Mouse (Mus musculus) hindbrain, embryonic 14.5 days (tissue): ENCODE data around the gene Slc36a1. TPM values are rescaled to one million over a fixed set of nuclear protein-coding genes. Genes with fewer than 3 reads are reported as not detected.

ENCODE experiments used
- ATAC-seq: fragments of 200-750 bp; cut with Nextera tagmentation; 2 replicates; pipeline ENCODE4 v1.8.0; 2017; ENCODE audit warnings: moderate number of reproducible peaks, mild to moderate bottlenecking, moderate TSS enrichment, moderate library complexity; ENCODE audit not compliant: low FRiP score
- DNase-seq: peaks from one replicate; pipeline ENCODE4 v3.0.0-alpha.2; 2015; ENCODE audit warnings: low spot score
- H3K27ac ChIP-seq: fragments of 300-500 bp; sonication (generic); 2 replicates; pipeline ENCODE4 v1.5.1; 2014; ENCODE audit warnings: mild to moderate bottlenecking, moderate library complexity
- H3K27me3 ChIP-seq: fragments of 300-500 bp; sonication (generic); 2 replicates; pipeline ENCODE4 v1.6.1; 2014; ENCODE audit warnings: mild to moderate bottlenecking, low read length, mixed read lengths; ENCODE audit not compliant: control insufficient read depth, insufficient read depth
- H3K36me3 ChIP-seq: fragments of 300-500 bp; sonication (generic); replicated peaks from 2 replicates; pipeline ENCODE4 v1.6.1; 2014; ENCODE audit not compliant: control insufficient read depth, insufficient read depth
- H3K4me1 ChIP-seq: fragments of 300-500 bp; sonication (generic); replicated peaks from 2 replicates; pipeline ENCODE4 v1.6.1; 2014; ENCODE audit warnings: antibody characterized with exemption, low read length, mixed read lengths; ENCODE audit not compliant: control insufficient read depth, insufficient read depth
- H3K4me2 ChIP-seq: fragments of 300-500 bp; sonication (generic); replicated peaks from 2 replicates; pipeline ENCODE4 v1.6.1; 2014; ENCODE audit warnings: mild to moderate bottlenecking, moderate library complexity
- H3K4me3 ChIP-seq: fragments of 300-500 bp; sonication (generic); replicated peaks from 2 replicates; pipeline ENCODE4 v1.5.1; 2014; ENCODE audit warnings: mild to moderate bottlenecking, low read length
- H3K9ac ChIP-seq: fragments of 300-500 bp; sonication (generic); 2 replicates; pipeline ENCODE4 v1.6.1; 2014
- H3K9me3 ChIP-seq: fragments of 300-500 bp; sonication (generic); 2 replicates; pipeline ENCODE4 v1.6.1; 2016; ENCODE audit warnings: low read length; ENCODE audit not compliant: control insufficient read depth
- WGBS: fragments of 180-500 bp; shearing (Covaris S2); extraction: QIAGEN DNeasy Blood & Tissue Kit; methylation state at CpG from one replicate; pipeline ENCODE4 v1.1.7; 2014; 5-methylcytosine and 5-hydroxymethylcytosine counted together
- polyA plus RNA-seq: library from polyadenylated mRNA; unstranded; fragments of >200 nt; fragmentation: Nextera tagmentation; extraction: Ambion mirVana; gene quantifications from 2 replicates; pipeline ENCODE4 v1.2.1, GENCODE M21; 2014

The Slc36a1 gene
- polyA plus RNA-seq, 1 experiment from 2014 or later: 4.8 TPM

DNA sequence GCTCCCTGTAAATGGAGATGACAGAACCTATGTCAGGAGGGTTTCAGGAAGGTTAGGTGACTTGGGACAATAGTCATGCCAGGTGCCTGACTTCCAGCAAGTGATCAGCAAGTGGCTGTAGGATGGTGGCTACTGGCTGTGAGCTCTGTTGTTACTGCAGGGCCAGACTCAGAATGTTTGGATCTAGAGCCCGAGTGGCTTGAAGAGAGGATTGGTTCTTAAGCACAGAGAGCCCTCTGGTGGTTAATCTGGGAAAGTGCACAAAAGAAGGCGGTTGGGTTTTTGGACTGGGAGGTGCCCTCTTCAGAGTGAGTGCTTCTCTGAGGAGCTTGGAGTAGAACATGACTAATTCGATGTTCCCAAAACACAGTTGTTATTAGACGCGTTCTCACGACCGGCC lies 36.4 kb downstream of the Slc36a1 start:
- H3K9ac ChIP-seq: no peak overlapping the region
- H3K4me1 ChIP-seq: no peaks in the 10 kb centered on the region
- ATAC-seq (no peak), DNase-seq (peak; percentile 64)
- H3K4me2 ChIP-seq: no peak overlapping the region
- no peaks in the 10 kb centered on the region for H3K27me3 ChIP-seq
- WGBS: 67% methylated on average over 7 of the region's 7 CpGs
- H3K36me3 ChIP-seq: no peaks in the 10 kb centered on the region
- H3K9me3 ChIP-seq: no peaks in the 10 kb centered on the region
- H3K4me3 ChIP-seq: no peak overlapping the region
- no peak overlapping the region for H3K27ac ChIP-seq

DNA sequence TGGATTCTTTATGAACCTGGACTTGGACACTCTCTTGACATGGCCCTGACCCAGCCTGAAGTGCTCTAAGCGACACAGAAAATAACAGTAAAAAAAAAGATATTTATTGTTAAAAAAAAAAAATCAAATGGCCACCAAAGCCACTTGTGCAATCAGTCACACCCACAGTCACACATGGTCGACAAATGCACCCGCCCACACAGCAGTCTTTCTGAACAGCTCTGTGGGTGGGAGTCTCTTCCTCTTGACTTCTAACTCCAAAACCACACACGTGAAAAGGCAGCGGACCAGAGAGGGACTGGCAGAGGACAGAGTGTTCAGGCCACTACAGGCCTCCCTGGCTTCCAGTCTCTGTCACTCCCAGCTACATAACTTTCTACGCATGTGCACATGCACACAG lies 46.4 kb downstream of the Slc36a1 start:
- Histone ChIP-seq H3K27ac (no peak overlapping the region), H3K27me3 (no peaks in the 10 kb centered on the region), H3K9me3 (no peaks in the 10 kb centered on the region), H3K9ac (no peak overlapping the region), H3K4me1 (no peaks in the 10 kb centered on the region), H3K4me3 (no peak overlapping the region), H3K4me2 (no peak overlapping the region), H3K36me3 (no peaks in the 10 kb centered on the region)
- WGBS: 80% methylated on average over 6 of the region's 6 CpGs
- DNase-seq (no peak), ATAC-seq (no peak)

GRCm38 (mm10) chr11:55253391-55253790 lies 49.2 kb downstream of the Slc36a1 start:
- no peaks in the 10 kb centered on the region for H3K4me1 ChIP-seq
- H3K27me3 ChIP-seq: no peaks in the 10 kb centered on the region
- H3K4me2 ChIP-seq: no peak overlapping the region
- H3K9me3 ChIP-seq: no peaks in the 10 kb centered on the region
- WGBS: 90% methylated on average over 9 of the region's 9 CpGs
- no peaks in the 10 kb centered on the region for H3K36me3 ChIP-seq
- ATAC-seq: no peak
- H3K9ac ChIP-seq: no peak overlapping the region
- H3K4me3 ChIP-seq: no peak overlapping the region
- DNase-seq: no peak
- no peak overlapping the region for H3K27ac ChIP-seq

DNA sequence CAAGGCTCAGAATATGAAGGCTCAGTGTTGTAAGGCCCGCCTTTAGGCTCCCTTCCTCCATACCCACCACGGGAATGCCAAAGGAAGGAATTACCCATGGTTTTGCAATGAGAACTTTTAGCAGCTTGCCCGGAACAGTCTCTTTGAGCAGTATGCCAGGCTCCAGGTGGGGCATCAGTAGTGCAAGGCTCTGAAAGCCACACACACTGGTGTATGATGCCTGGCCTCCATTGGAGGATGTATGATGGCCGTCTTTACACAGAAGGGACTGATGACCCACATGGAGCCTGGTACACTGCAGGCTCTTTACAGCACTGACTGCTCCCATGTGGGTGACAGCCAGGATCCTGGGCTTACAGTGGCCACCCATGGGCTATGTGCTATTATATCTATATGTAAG lies 57.0 kb downstream of the Slc36a1 start:
- no peak overlapping the region for H3K9ac ChIP-seq
- no peak overlapping the region for H3K4me3 ChIP-seq
- ATAC-seq (no peak), DNase-seq (no peak)
- no peak overlapping the region for H3K27ac ChIP-seq
- no peaks in the 10 kb centered on the region for H3K4me1 ChIP-seq
- H3K36me3 ChIP-seq: no peaks in the 10 kb centered on the region
- no peaks in the 10 kb centered on the region for H3K9me3 ChIP-seq
- WGBS: 88% methylated on average over 4 of the region's 4 CpGs
- H3K27me3 ChIP-seq: no peaks in the 10 kb centered on the region
- no peak overlapping the region for H3K4me2 ChIP-seq

GRCm38 (mm10) chr11:55262000-55262399 lies 57.9 kb downstream of the Slc36a1 start:
- WGBS: 80% methylated on average over 5 of the region's 5 CpGs
- ATAC-seq (no peak), DNase-seq (no peak)
- Histone ChIP-seq H3K4me3 (no peak overlapping the region), H3K9ac (no peak overlapping the region), H3K4me1 (no peaks in the 10 kb centered on the region), H3K27ac (no peak overlapping the region), H3K9me3 (no peaks in the 10 kb centered on the region), H3K36me3 (no peaks in the 10 kb centered on the region), H3K4me2 (no peak overlapping the region), H3K27me3 (no peaks in the 10 kb centered on the region)

GRCm38 (mm10) chr11:55264318-55264717 lies 60.2 kb downstream of the Slc36a1 start:
- Histone ChIP-seq H3K9me3 (no peaks in the 10 kb centered on the region), H3K27me3 (no peaks in the 10 kb centered on the region), H3K36me3 (no peaks in the 10 kb centered on the region), H3K4me3 (no peak overlapping the region), H3K4me1 (no peaks in the 10 kb centered on the region), H3K4me2 (no peak overlapping the region), H3K27ac (no peak overlapping the region), H3K9ac (no peak overlapping the region)
- no peak for DNase-seq
- ATAC-seq: no peak
- WGBS: 88% methylated on average over 2 of the region's 2 CpGs

DNA sequence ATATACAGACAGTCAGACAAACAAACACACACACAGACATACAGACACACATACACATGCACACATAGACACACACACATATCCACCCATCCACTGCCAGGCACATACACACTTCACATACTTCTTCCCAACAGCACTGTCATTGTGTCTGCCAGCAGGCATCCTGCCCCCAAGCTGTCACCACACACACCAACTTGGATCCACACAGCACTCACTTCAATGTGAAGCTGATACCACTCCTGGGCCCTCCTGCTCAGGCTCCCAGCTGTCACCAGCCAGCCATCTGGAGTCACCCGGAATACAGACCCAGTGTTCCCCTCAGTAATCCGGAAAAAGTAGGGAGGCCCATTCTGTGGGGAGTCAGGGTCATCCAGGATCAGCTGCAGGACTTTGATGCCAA lies 61.5 kb downstream of the Slc36a1 start:
- H3K4me1 ChIP-seq: no peaks in the 10 kb centered on the region
- no peaks in the 10 kb centered on the region for H3K27me3 ChIP-seq
- no peak overlapping the region for H3K27ac ChIP-seq
- ATAC-seq: no peak
- no peaks in the 10 kb centered on the region for H3K36me3 ChIP-seq
- DNase-seq: no peak
- H3K9ac ChIP-seq: no peak overlapping the region
- no peak overlapping the region for H3K4me2 ChIP-seq
- H3K9me3 ChIP-seq: no peaks in the 10 kb centered on the region
- WGBS: 48% methylated on average over 2 of the region's 2 CpGs
- no peak overlapping the region for H3K4me3 ChIP-seq

GRCm38 (mm10) chr11:55268580-55268979 lies 64.4 kb downstream of the Slc36a1 start:
- Histone ChIP-seq H3K9ac (no peak overlapping the region), H3K4me3 (no peak overlapping the region), H3K9me3 (no peaks in the 10 kb centered on the region), H3K36me3 (no peaks in the 10 kb centered on the region), H3K27ac (no peak overlapping the region), H3K4me1 (no peaks in the 10 kb centered on the region), H3K4me2 (no peak overlapping the region), H3K27me3 (no peaks in the 10 kb centered on the region)
- 94% methylated on average over 6 of the region's 6 CpGs for WGBS
- no peak for DNase-seq
- no peak for ATAC-seq

GRCm38 (mm10) chr11:55274756-55275155 lies 70.6 kb downstream of the Slc36a1 start:
- ATAC-seq: no peak
- 86% methylated on average over 6 of the region's 6 CpGs for WGBS
- H3K27me3 ChIP-seq: no peaks in the 10 kb centered on the region

More at GRCm38 (mm10) chr11:55274756-55275155, 70.6 kb downstream of the Slc36a1 start:
- Histone ChIP-seq H3K4me1 (no peaks in the 10 kb centered on the region), H3K27ac (no peak overlapping the region), H3K36me3 (no peaks in the 10 kb centered on the region), H3K9ac (no peak overlapping the region), H3K4me2 (no peak overlapping the region), H3K9me3 (no peaks in the 10 kb centered on the region), H3K4me3 (no peak overlapping the region)
- no peak for DNase-seq
